Mouse (Mus musculus) stomach, embryonic 16.5 days (tissue): ENCODE measurements at regions not wholly inside any gene's neighbourhood (a gene's known extent, or its start where the extent isn't known, plus 50 kb on each side); places are given as distances from the start of the nearest gene placed in this dataset.
A peak's percentile ranks its signal among the peaks of the same experiment; 100 is the strongest.

Source experiments
- ATAC-seq: fragments of 200-750 bp; cut with Nextera tagmentation; 2 replicates; pipeline ENCODE4 v1.8.0; 2017; ENCODE audit warnings: moderate number of reproducible peaks, moderate TSS enrichment; ENCODE audit not compliant: insufficient read depth, low FRiP score
- H3K27ac ChIP-seq: fragments of 300-500 bp; sonication (generic); 2 replicates; pipeline ENCODE4 v1.5.1; 2014; ENCODE audit warnings: low read length
- H3K27me3 ChIP-seq: fragments of 300-500 bp; sonication (generic); 2 replicates; pipeline ENCODE4 v1.6.1; 2014; ENCODE audit warnings: low read length, control low read depth, mixed read lengths; ENCODE audit not compliant: control insufficient read depth, insufficient read depth
- H3K36me3 ChIP-seq: fragments of 300-500 bp; sonication (generic); 2 replicates; pipeline ENCODE4 v1.6.1; 2014; ENCODE audit warnings: low read length; ENCODE audit not compliant: control insufficient read depth, insufficient read depth
- H3K4me1 ChIP-seq: fragments of 300-500 bp; sonication (generic); 2 replicates; pipeline ENCODE4 v1.6.1; 2014; ENCODE audit warnings: low read length, control low read depth, mixed read lengths; ENCODE audit not compliant: control insufficient read depth, insufficient read depth
- H3K4me2 ChIP-seq: fragments of 300-500 bp; sonication (generic); 2 replicates; pipeline ENCODE4 v1.6.1; 2014; ENCODE audit warnings: low read depth, low read length, mixed read lengths
- H3K4me3 ChIP-seq: fragments of 300-500 bp; sonication (generic); replicated peaks from 2 replicates; pipeline ENCODE4 v1.5.1; 2014; ENCODE audit warnings: mild to moderate bottlenecking, low read length
- H3K9ac ChIP-seq: fragments of 300-500 bp; sonication (generic); 2 replicates; pipeline ENCODE4 v1.6.1; 2014; ENCODE audit warnings: low read length
- H3K9me3 ChIP-seq: fragments of 300-500 bp; sonication (generic); replicated peaks from 2 replicates; pipeline ENCODE4 v1.6.1; 2016; ENCODE audit warnings: low read length, control low read depth; ENCODE audit not compliant: control insufficient read depth
- WGBS: fragments of 180-500 bp; shearing (Covaris S2); extraction: QIAGEN DNeasy Blood & Tissue Kit; methylation state at CpG from one replicate; pipeline ENCODE4 v1.1.7; 2014; 5-methylcytosine and 5-hydroxymethylcytosine counted together

DNA sequence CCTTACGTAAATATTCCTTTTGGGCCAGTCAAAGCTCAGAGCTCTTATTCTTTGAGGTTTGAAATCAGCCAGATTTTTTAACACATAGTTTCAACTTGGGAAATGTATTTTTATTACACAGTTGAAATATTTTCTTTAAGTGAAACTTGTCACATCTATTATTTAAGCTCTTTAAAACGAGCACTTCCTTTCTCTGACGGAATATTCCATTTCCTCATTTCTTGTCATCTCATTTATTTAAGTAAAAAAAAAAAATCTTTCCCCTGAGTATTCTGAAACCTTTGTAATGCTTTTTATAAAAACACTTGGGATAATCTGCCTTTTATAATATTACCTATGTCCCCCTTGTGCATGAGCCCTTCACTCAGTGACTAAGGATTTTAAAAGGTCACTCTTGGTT, 81.8 kb upstream of the Pde3a start:
- peaks cover 3% of the 10 kb centered on the region; the same call in 1 of the 2 replicates for H3K4me1 ChIP-seq
- 32% methylated on average over 3 of the region's 3 CpGs for WGBS
- ATAC-seq = no peak

DNA sequence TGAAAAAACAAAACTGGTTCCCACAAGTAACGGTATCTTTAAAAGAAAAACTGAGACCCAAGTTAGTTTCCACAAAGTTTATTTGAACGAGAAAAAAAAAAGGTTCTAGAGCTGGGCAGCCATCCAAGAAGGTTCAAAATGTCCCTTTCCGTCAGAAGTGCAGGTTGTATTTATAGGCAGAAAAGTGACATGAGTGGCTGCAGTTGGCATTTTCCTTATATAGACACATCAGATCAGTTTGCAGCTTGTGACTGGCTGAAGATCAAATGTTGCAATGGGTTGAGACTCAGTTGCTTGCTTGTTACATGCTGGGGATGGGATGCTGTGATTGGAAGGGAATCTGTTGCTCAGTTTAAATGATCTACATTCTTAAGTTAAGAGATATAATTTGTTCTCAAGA, 80.7 kb upstream of the Pde3a start:
- Histone ChIP-seq H3K36me3 (no peaks in the 10 kb centered on the region), H3K9ac (no peak overlapping the region), H3K4me3 (no peak overlapping the region), H3K4me1 (peaks cover 3% of the 10 kb centered on the region; the same call in 1 of the 2 replicates), H3K27me3 (no peaks in the 10 kb centered on the region), H3K27ac (no peak overlapping the region), H3K9me3 (no peaks in the 10 kb centered on the region), H3K4me2 (no peak overlapping the region)
- ATAC-seq = no peak
- WGBS = 20% methylated on average over 3 of the region's 3 CpGs

More for the DNA sequence above, 81.8 kb upstream of the Pde3a start:
- Histone ChIP-seq H3K9me3 (no peaks in the 10 kb centered on the region), H3K27ac (no peak overlapping the region), H3K36me3 (no peaks in the 10 kb centered on the region), H3K27me3 (no peaks in the 10 kb centered on the region), H3K4me2 (no peak overlapping the region), H3K9ac (no peak overlapping the region), H3K4me3 (no peak overlapping the region)

DNA sequence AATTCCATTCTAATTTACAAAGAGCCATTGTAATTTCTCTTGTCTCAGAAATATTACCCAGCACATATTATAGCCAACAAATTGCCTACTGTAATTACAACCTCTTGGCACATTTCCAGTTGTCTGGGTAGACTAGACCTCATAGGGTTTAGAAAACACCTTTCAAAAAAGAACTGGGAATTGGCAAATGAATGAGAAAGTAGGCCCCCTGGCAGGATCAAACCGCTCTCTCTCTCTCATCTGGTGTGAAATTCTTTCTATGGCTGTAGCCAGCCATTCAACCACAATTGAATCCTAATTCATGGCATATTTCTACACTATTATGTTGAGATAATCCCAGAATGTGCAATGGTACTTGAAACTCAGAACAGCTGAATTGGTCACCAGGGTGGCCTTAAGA, 65.3 kb upstream of the Pde3a start:
- 90% methylated on average over 1 of the region's 1 CpGs for WGBS
- no peak for ATAC-seq
- no peak overlapping the region for H3K27ac ChIP-seq
- no peaks in the 10 kb centered on the region for H3K36me3 ChIP-seq
- H3K4me1 ChIP-seq = no peaks in the 10 kb centered on the region
- no peaks in the 10 kb centered on the region for H3K27me3 ChIP-seq
- H3K4me3 ChIP-seq = no peak overlapping the region
- no peak overlapping the region for H3K9ac ChIP-seq
- H3K4me2 ChIP-seq = no peak overlapping the region
- no peaks in the 10 kb centered on the region for H3K9me3 ChIP-seq

GRCm38 (mm10) chr6:141188036-141188435, 61.0 kb upstream of the Pde3a start:
- Histone ChIP-seq H3K4me2 (no peak overlapping the region), H3K36me3 (no peaks in the 10 kb centered on the region), H3K27ac (no peak overlapping the region), H3K4me3 (no peak overlapping the region), H3K4me1 (0 out of 2 replicates have a peak, but pooled peaks cover 2% of the 10 kb centered on the region), H3K9me3 (no peaks in the 10 kb centered on the region), H3K27me3 (no peaks in the 10 kb centered on the region), H3K9ac (no peak overlapping the region)
- no peak for ATAC-seq
- WGBS = 18% methylated on average over 3 of the region's 3 CpGs

DNA sequence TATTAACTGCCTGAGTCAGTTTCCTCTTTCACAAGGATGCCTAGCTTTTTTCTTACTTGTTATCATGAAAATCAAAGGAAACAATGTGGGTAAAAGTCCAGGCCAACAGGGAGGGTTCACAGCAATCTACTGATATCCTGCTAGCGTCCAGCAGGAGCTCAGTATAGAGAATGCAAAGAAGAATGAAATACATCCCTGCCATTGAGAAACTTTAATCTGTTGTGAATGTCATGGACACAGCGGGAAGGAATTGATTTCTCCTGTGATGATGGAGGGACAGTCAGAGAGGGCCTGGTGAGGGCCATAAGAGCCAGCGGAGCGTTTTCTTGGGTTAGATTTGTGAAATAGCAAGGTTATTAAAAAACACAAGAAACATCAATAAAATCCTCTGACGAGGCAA, 60.0 kb upstream of the Pde3a start:
- no peak for ATAC-seq
- H3K27ac ChIP-seq = no peak overlapping the region

DNA sequence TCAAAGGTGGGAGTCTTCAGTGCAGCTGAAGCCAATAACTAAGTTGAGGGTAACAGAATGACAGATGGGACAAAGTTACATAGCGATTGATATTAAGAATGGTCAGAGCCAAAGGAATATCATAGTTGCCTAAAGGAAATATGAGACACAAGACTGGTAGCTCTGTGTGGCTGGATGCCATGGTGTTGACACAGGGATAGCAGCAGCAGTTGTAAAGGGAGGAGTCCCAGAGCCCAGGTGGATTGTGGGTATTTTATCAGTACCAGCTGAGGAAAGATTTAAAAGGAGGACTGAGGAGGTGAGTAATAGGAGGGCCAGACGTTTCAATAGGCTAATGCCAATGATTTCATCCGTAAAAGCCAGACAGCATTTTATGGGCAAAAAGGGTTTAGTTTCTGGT, 59.4 kb upstream of the Pde3a start:
- 87% methylated on average over 3 of the region's 3 CpGs for WGBS

More for the DNA sequence above, 60.0 kb upstream of the Pde3a start:
- Histone ChIP-seq H3K36me3 (no peaks in the 10 kb centered on the region), H3K4me2 (no peak overlapping the region), H3K4me3 (no peak overlapping the region), H3K27me3 (no peaks in the 10 kb centered on the region), H3K9ac (no peak overlapping the region), H3K9me3 (no peaks in the 10 kb centered on the region), H3K4me1 (0 out of 2 replicates have a peak, but pooled peaks cover 2% of the 10 kb centered on the region)
- whole genome bisulfite sequencing = 78% methylated on average over 5 of the region's 5 CpGs

GRCm38 (mm10) chr6:141190383-141190782, 58.7 kb upstream of the Pde3a start:
- H3K27ac ChIP-seq = no peak overlapping the region
- 0 out of 2 replicates have a peak, but pooled peaks cover 2% of the 10 kb centered on the region for H3K4me1 ChIP-seq
- 76% methylated on average over 5 of the region's 5 CpGs for WGBS
- no peak overlapping the region for H3K4me3 ChIP-seq
- H3K4me2 ChIP-seq = no peak overlapping the region
- ATAC-seq = peak; percentile 58; the same call in 1 of the 2 replicates
- H3K9ac ChIP-seq = no peak overlapping the region
- no peaks in the 10 kb centered on the region for H3K27me3 ChIP-seq
- no peaks in the 10 kb centered on the region for H3K36me3 ChIP-seq
- no peaks in the 10 kb centered on the region for H3K9me3 ChIP-seq

More for the DNA sequence above, 59.4 kb upstream of the Pde3a start:
- Histone ChIP-seq H3K9ac (no peak overlapping the region), H3K4me2 (no peak overlapping the region), H3K4me1 (0 out of 2 replicates have a peak, but pooled peaks cover 2% of the 10 kb centered on the region), H3K4me3 (no peak overlapping the region), H3K27me3 (no peaks in the 10 kb centered on the region), H3K27ac (no peak overlapping the region), H3K36me3 (no peaks in the 10 kb centered on the region), H3K9me3 (no peaks in the 10 kb centered on the region)
- ATAC-seq = no peak

DNA sequence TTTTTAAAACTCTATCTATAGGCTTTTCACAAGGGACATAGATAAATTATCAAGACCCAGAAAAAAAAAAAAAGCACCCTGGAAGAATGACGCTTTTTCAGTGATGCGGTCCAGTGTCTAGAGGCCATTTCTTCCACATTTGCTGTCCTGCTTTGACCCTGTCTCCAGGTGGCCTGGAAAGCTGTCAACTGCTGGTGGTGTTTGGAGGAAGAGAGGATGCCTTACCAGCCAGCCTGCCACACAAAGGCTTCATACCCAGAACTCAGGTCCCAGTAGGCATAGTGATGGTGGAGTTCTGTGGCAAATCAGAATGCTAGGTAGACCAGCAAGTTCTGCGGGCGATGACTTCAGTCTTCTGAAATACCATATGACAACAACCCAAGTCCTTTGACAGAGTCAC, 51.6 kb upstream of the Pde3a start:
- Histone ChIP-seq H3K4me2 (no peak overlapping the region), H3K27me3 (no peaks in the 10 kb centered on the region), H3K36me3 (no peaks in the 10 kb centered on the region), H3K4me3 (no peak overlapping the region), H3K27ac (no peak overlapping the region), H3K9ac (no peak overlapping the region), H3K9me3 (no peaks in the 10 kb centered on the region), H3K4me1 (no peaks in the 10 kb centered on the region)
- 95% methylated on average over 4 of the region's 4 CpGs for WGBS
- no peak for ATAC-seq
